Mouse (Mus musculus): ENCODE results near the gene Nfasc. TPM values are rescaled to one million over a fixed set of nuclear protein-coding genes. Genes with fewer than 3 reads are reported as not detected.

Nfasc gene
- polyA plus RNA-seq, 1 experiment from 2014 or later, result 1.9 TPM

- no peak overlapping the region for H3K9ac ChIP-seq
- H3K4me1 ChIP-seq, result no peaks in the 10 kb centered on the region
- H3K4me3 ChIP-seq (replicated peaks), result no peak overlapping the region
- 42% methylated on average over 4 of the region's 4 CpGs for WGBS
- ATAC-seq (ENCODE audit: insufficient number of reproducible peaks, low FRiP score, low TSS enrichment, low read depth), result no peak
- H3K27ac ChIP-seq (replicated peaks), result no peak overlapping the region
- H3K36me3 ChIP-seq, result no peaks in the 10 kb centered on the region
- H3K4me2 ChIP-seq (replicated peaks), result no peak overlapping the region
- no peaks in the 10 kb centered on the region for H3K9me3 ChIP-seq (replicated peaks)
- H3K27me3 ChIP-seq, result no peaks in the 10 kb centered on the region
Measured at GRCm38 (mm10) chr1:132609048-132609634, 132.5 kb downstream of the Nfasc start.

GRCm38 (mm10) chr1:132602161-132602560 lies 139.4 kb downstream of the Nfasc start:
- ATAC-seq (ENCODE audit: insufficient number of reproducible peaks, low FRiP score, low TSS enrichment, low read depth), result no peak
- H3K27ac ChIP-seq (replicated peaks), result no peak overlapping the region
- 41% methylated on average over 8 of the region's 8 CpGs for WGBS
- H3K4me3 ChIP-seq (replicated peaks), result no peak overlapping the region
- no peaks in the 10 kb centered on the region for H3K9me3 ChIP-seq (replicated peaks)
- H3K27me3 ChIP-seq, result no peaks in the 10 kb centered on the region
- no peak overlapping the region for H3K4me2 ChIP-seq (replicated peaks)
- no peaks in the 10 kb centered on the region for H3K36me3 ChIP-seq
- H3K9ac ChIP-seq, result no peak overlapping the region
- H3K4me1 ChIP-seq, result no peaks in the 10 kb centered on the region

GRCm38 (mm10) chr1:132598024-132598423 lies 143.6 kb downstream of the Nfasc start:
- Histone ChIP-seq H3K9ac (no peak overlapping the region), H3K4me3 (replicated peaks) (no peak overlapping the region), H3K27me3 (peaks cover 5% of the 10 kb centered on the region; the same call in 1 of the 2 replicates), H3K4me1 (peaks cover 5% of the 10 kb centered on the region; the same call in 1 of the 2 replicates), H3K36me3 (no peaks in the 10 kb centered on the region), H3K4me2 (replicated peaks) (no peak overlapping the region), H3K27ac (replicated peaks) (no peak overlapping the region), H3K9me3 (replicated peaks) (no peaks in the 10 kb centered on the region)
- ATAC-seq (ENCODE audit: insufficient number of reproducible peaks, low FRiP score, low TSS enrichment, low read depth), result no peak
- 75% methylated on average over 5 of the region's 5 CpGs for WGBS

- 45% methylated on average over 6 of the region's 6 CpGs for WGBS
- H3K27me3 ChIP-seq, result peaks cover 5% of the 10 kb centered on the region; the same call in 1 of the 2 replicates
- H3K9ac ChIP-seq, result no peak overlapping the region
- no peaks in the 10 kb centered on the region for H3K9me3 ChIP-seq (replicated peaks)
- ATAC-seq (ENCODE audit: insufficient number of reproducible peaks, low FRiP score, low TSS enrichment, low read depth), result no peak
- H3K4me1 ChIP-seq, result peaks cover 5% of the 10 kb centered on the region; the same call in 1 of the 2 replicates
- H3K36me3 ChIP-seq, result no peaks in the 10 kb centered on the region
- no peak overlapping the region for H3K4me2 ChIP-seq (replicated peaks)
- H3K27ac ChIP-seq (replicated peaks), result no peak overlapping the region
- H3K4me3 ChIP-seq (replicated peaks), result no peak overlapping the region
Measured at GRCm38 (mm10) chr1:132595741-132596140, 145.9 kb downstream of the Nfasc start.

GRCm38 (mm10) chr1:132594587-132594986 lies 147.0 kb downstream of the Nfasc start:
- WGBS, result 13% methylated on average over 4 of the region's 4 CpGs
- H3K4me1 ChIP-seq, result peaks cover 5% of the 10 kb centered on the region; the same call in 1 of the 2 replicates
- H3K4me3 ChIP-seq (replicated peaks), result no peak overlapping the region
- H3K27me3 ChIP-seq, result peaks cover 5% of the 10 kb centered on the region; the same call in 1 of the 2 replicates
- H3K9me3 ChIP-seq (replicated peaks), result no peaks in the 10 kb centered on the region
- ATAC-seq (ENCODE audit: insufficient number of reproducible peaks, low FRiP score, low TSS enrichment, low read depth), result 0 out of 2 replicates have a peak, but pooled peaks have one; percentile 44
- H3K36me3 ChIP-seq, result no peaks in the 10 kb centered on the region
- H3K27ac ChIP-seq (replicated peaks), result no peak overlapping the region
- no peak overlapping the region for H3K9ac ChIP-seq
- H3K4me2 ChIP-seq (replicated peaks), result no peak overlapping the region

GRCm38 (mm10) chr1:132592145-132592544 lies 149.5 kb downstream of the Nfasc start:
- H3K4me3 ChIP-seq (replicated peaks), result no peak overlapping the region
- H3K36me3 ChIP-seq, result no peaks in the 10 kb centered on the region
- 80% methylated on average over 5 of the region's 5 CpGs for WGBS
- H3K9me3 ChIP-seq (replicated peaks), result no peaks in the 10 kb centered on the region
- no peak overlapping the region for H3K4me2 ChIP-seq (replicated peaks)
- no peak for ATAC-seq (ENCODE audit: insufficient number of reproducible peaks, low FRiP score, low TSS enrichment, low read depth)
- H3K4me1 ChIP-seq, result peaks cover 5% of the 10 kb centered on the region; the same call in 1 of the 2 replicates
- H3K27ac ChIP-seq (replicated peaks), result no peak overlapping the region
- H3K27me3 ChIP-seq, result peaks cover 5% of the 10 kb centered on the region; the same call in 1 of the 2 replicates
- no peak overlapping the region for H3K9ac ChIP-seq

- WGBS, result 75% methylated on average over 11 of the region's 11 CpGs
- no peak overlapping the region for H3K9ac ChIP-seq
- no peak overlapping the region for H3K4me3 ChIP-seq (replicated peaks)
- H3K4me2 ChIP-seq (replicated peaks), result no peak overlapping the region
- H3K9me3 ChIP-seq (replicated peaks), result no peaks in the 10 kb centered on the region
- no peak overlapping the region for H3K27ac ChIP-seq (replicated peaks)
- peaks cover 5% of the 10 kb centered on the region; the same call in 1 of the 2 replicates for H3K27me3 ChIP-seq
- no peaks in the 10 kb centered on the region for H3K36me3 ChIP-seq
- peaks cover 5% of the 10 kb centered on the region; the same call in 1 of the 2 replicates for H3K4me1 ChIP-seq
- ATAC-seq (ENCODE audit: insufficient number of reproducible peaks, low FRiP score, low TSS enrichment, low read depth), result no peak
Measured at GRCm38 (mm10) chr1:132591399-132591930, 150.1 kb downstream of the Nfasc start.

GRCm38 (mm10) chr1:132586679-132587201 lies 154.9 kb downstream of the Nfasc start:
- Histone ChIP-seq H3K9me3 (replicated peaks) (no peaks in the 10 kb centered on the region), H3K36me3 (no peaks in the 10 kb centered on the region), H3K27me3 (no peaks in the 10 kb centered on the region), H3K9ac (no peak overlapping the region), H3K4me2 (replicated peaks) (no peak overlapping the region), H3K4me3 (replicated peaks) (no peak overlapping the region), H3K27ac (replicated peaks) (no peak overlapping the region), H3K4me1 (peaks cover 12% of the 10 kb centered on the region)
- ATAC-seq (ENCODE audit: insufficient number of reproducible peaks, low FRiP score, low TSS enrichment, low read depth), result no peak
- WGBS, result 44% methylated on average over 15 of the region's 15 CpGs

- no peaks in the 10 kb centered on the region for H3K27me3 ChIP-seq
- H3K4me1 ChIP-seq, result peaks cover 12% of the 10 kb centered on the region
- no peak for ATAC-seq (ENCODE audit: insufficient number of reproducible peaks, low FRiP score, low TSS enrichment, low read depth)
- H3K27ac ChIP-seq (replicated peaks), result no peak overlapping the region
- H3K4me3 ChIP-seq (replicated peaks), result no peak overlapping the region
- H3K9me3 ChIP-seq (replicated peaks), result no peaks in the 10 kb centered on the region
- no peaks in the 10 kb centered on the region for H3K36me3 ChIP-seq
- WGBS, result 70% methylated on average over 4 of the region's 4 CpGs
- H3K9ac ChIP-seq, result no peak overlapping the region
- H3K4me2 ChIP-seq (replicated peaks), result no peak overlapping the region
Measured at GRCm38 (mm10) chr1:132585376-132585775, 156.2 kb downstream of the Nfasc start.

GRCm38 (mm10) chr1:132582998-132583604 lies 158.5 kb downstream of the Nfasc start:
- H3K36me3 ChIP-seq, result no peaks in the 10 kb centered on the region
- WGBS, result 77% methylated on average over 18 of the region's 18 CpGs
- no peak overlapping the region for H3K27ac ChIP-seq (replicated peaks)
- H3K4me3 ChIP-seq (replicated peaks), result no peak overlapping the region
- no peaks in the 10 kb centered on the region for H3K9me3 ChIP-seq (replicated peaks)
- H3K4me2 ChIP-seq (replicated peaks), result no peak overlapping the region
- no peaks in the 10 kb centered on the region for H3K27me3 ChIP-seq
- peaks cover 12% of the 10 kb centered on the region for H3K4me1 ChIP-seq
- ATAC-seq (ENCODE audit: insufficient number of reproducible peaks, low FRiP score, low TSS enrichment, low read depth), result no peak
- H3K9ac ChIP-seq, result no peak overlapping the region
